Mouse (Mus musculus) ovary, postnatal 10 days (tissue): Measurements from ENCODE around the gene Fkbpl.

Experiments used
- DNase-seq: peaks from one replicate; pipeline ENCODE4 v3.0.0; 2022; ENCODE audit warnings: low spot score

Fkbpl gene

DNA sequence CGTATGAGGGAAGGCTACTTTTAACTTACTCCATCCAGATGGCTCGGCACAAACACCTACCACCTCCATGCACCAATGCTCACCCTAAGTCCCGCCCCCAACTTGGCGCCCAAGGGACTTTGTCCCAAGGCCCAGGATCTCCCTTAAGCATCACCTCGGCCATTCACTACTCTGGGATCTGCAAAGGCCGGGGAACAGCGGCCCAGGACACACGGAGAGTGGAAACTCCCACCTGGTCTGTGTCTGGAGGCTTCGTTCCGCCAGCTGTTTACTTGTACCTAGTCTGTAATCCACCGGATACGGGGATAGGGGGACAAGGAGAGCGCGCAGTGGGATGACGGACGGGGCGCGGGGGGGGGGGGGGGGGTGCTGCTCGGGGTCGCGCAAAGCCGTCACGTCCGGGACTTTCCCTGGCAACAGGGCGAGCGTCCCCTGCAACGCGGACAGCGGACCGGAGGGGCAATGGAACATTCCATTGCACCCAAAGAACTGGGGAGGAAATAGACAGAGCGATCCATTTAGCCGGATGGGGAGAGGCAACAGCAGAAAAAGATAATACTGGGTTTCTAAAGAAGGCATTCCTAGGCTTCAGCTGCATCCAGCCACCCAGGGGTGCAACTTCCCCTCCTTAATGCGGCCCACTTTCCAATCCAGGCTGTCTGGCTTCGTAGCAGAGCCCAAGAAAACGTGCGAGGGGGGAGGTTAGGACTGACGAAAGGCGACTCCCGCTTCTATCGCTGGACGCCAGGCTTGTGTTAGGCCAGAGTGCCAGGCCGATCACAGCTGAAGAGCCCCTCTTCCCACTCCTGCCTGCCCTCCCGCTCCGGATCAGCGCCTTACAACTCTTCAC is 17.2 kb upstream of the Fkbpl start:
- DNase-seq = peak; percentile 64

GRCm38 (mm10) chr17:34627943-34628643 is 16.5 kb upstream of the Fkbpl start, which contains the start of gene Ppt2:
Ppt2 (minus strand) TSS chr17:34628510.
- peak; percentile 42 for DNase-seq

DNA sequence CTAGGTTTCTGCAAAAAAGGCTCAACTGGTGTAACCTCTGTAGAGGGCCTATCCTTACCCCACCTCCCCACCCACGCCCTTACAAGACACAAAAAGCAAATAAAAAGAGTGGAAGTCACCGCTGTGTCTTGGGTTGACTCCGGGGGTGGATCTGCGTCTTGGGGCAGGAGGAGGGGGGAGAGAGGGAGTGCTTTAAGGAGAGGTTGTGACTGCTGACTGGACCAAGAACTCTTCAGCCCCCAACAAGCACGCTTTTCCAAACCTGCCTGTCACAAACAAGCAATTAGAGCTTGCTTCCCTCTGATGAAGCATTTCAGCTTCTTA is 16.0 kb upstream of the Fkbpl start:
- DNase-seq = no peak

GRCm38 (mm10) chr17:34629221-34629751 is 15.3 kb upstream of the Fkbpl start, which contains the start of gene Prrt1:
Prrt1 (plus strand) TSS chr17:34629533.
- no peak for DNase-seq

GRCm38 (mm10) chr17:34629796-34630603 is 14.6 kb upstream of the Fkbpl start:
- DNase-seq = no peak

GRCm38 (mm10) chr17:34630761-34631301 is 13.7 kb upstream of the Fkbpl start:
- DNase-seq = no peak

DNA sequence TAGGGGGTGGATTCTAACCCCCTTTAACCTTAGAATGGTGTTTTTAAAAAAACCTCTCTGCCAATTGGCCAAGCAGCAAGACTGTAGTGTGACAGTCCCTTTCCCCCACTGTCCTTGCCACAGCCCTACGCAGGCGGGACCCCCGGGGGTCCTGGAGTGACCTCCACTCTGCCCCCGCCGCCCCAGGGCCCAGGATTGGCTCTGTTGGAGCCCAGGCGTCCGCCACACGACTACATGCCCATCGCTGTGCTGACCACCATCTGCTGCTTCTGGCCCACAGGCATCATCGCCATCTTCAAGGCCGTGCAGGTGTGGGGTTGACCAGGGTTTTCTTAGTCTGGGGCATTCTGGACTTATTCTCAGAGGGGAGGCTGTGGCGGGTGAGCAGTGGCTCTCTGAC is 12.9 kb upstream of the Fkbpl start:
- no peak for DNase-seq

DNA sequence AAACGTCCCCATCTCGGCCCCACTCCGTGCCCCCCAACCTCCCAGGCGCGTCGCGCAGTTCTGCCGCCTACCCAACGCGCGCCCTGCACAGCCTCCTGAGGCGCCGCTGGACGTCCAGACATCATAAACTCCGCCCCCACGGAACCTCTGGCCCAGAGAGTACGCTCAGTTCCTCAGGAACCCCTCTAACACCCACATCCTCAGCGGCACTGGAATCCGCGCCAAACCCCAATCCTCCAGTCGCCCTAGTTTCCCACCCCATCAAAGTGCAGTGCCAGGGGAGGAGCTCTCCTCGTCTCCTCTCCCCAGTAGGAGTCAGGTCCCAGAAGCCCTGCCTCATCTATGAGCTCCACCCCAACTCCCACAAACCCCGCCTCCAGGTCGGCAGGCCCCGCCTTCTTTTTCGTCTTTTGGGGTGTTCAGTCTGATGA is 12.3 kb upstream of the Fkbpl start:
- DNase-seq = peak; percentile 63

- DNase-seq = no peak
Observed at GRCm38 (mm10) chr17:34635671-34636070, 8.9 kb upstream of the Fkbpl start.

GRCm38 (mm10) chr17:34637459-34637858 is 7.1 kb upstream of the Fkbpl start:
- no peak for DNase-seq

DNA sequence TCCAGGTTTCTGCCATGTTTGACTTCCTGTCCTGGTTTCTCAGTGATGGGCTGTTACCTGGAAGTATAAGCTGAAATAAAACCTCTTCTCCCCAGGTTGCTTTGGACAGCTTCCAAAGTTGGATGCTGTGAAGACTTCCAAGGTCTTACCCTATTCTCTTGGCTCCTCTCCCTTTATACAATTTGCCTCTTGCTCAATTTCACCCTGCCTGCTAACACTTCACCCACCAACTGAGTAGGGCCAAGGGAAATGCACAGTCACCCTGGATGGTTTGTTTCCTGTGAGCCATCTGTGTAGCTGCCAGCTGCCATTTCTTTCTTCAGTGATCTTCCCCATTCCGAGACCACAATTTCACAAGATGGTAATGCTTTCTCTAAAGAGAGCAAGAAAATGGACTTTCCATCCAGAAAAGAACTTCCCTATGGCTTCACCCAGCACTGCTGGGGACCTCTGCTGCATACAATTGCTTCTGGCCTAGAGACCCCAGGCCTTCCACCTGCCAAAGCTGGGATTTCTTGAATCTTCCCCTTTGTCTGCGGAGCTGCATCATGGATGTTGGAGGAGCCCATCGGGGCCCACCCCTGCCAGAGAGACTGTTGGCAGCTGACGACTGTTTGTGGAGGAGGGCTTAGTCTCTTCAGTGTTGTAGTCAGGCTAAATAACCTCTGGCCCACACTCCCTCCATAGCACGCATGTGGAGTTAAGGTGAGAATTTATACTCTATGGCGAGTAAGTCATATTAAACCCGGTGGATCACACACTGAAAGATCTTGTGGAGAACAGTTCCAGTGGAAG is 4.9 kb upstream of the Fkbpl start:
- DNase-seq = no peak

GRCm38 (mm10) chr17:34640778-34641601 is 3.6 kb upstream of the Fkbpl start:
- DNase-seq = no peak

DNA sequence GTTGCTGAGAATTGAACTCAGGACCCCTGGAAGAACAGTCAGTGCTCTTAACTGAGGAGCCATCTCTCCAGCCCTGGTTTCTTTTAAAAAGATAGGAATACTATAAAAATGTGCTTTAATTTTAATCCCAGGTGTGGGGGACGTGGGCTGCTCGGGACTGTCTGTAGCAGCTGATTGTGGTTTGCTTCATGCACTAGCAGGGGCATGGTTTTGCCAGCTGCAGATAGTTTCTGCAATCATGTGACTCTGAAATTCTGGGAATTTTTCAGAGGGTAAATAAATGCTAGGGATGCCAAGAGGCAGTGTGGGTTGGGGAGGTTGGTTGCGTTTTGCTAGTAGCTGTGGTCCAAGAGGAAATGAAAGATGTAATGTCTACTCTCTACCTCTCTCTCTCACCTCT is 2.6 kb upstream of the Fkbpl start:
- DNase-seq = no peak

GRCm38 (mm10) chr17:34643379-34643778 is 1.2 kb upstream of the Fkbpl start:
- DNase-seq = no peak

GRCm38 (mm10) chr17:34643944-34644343 is 620 bp upstream of the Fkbpl start:
- DNase-seq = no peak

DNA sequence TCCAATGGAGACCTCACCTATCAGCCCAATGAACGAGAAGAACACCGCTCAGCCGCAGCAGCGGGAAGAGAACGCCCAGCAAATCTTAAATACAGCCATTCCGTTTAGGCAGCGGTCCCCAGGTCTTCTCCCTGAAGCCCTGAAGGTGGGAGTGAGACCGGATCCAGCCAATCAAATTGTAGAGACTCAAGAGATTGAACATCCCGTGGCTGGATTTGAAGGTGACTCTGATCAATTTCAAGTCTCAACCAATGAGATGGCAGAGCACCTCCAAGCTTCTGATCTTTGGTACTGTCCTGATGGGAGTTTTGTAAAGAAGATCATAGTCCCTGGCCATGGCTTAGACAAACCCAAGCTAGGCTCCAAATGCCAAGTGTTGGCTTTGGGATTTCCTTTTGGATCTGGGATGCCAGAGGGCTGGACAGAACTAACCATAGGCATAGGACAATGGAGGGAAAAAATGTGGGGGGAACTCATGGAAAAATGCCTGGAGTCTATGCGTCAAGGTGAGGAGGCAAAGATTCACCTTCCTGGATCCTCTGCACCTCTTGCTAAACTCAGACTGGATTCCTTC is 779 bp downstream of the Fkbpl start:
- no peak for DNase-seq

DNA sequence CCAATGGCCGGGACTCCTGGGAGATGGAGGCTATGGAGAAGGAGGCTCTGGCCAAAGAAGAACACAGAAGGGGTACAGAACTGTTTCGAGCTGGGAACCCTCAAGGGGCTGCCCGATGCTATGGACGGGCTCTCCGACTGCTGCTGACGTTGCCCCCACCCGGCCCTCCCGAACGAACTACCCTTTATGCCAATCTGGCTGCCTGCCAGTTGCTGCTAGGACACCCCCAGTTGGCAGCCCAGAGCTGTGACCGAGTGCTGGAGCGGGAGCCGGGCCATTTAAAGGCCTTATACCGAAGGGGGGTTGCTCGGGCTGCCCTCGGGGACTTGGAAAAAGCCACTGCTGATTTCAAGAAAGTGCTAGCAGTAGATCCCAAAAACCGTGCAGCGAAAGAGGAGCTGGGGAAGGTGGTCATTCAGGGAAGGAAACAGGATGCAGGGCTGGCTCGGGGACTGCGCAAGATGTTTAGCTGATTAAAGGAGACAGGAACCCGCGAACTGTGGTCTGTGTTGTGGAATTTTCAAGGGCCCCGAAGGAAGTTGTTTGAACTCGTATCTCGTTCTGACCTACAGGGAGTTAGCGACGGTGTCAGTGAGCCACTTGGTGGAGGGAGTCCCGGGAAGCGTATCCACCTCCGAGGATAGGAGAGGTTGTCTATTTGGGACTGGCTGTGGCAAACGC is 1.4 kb downstream of the Fkbpl start:
- DNase-seq = no peak

- DNase-seq = peak; percentile 66
Observed at GRCm38 (mm10) chr17:34646906-34647787, 2.6 kb downstream of the Fkbpl start, which contains the start of gene Atf6b. Atf6b (plus strand) TSS chr17:34647146.
